Mouse (Mus musculus): ENCODE measurements at regions not wholly inside any gene's neighbourhood (a gene's known extent, or its start where the extent isn't known, plus 50 kb on each side); places are given as distances from the start of the nearest gene placed in this dataset.

- no peak for TF ChIP-seq GATA1 (IDR thresholded peaks at IDR 0.05; ENCODE audit: low read length)
Observed at GRCm38 (mm10) chr6:89248574-89248973, 113.8 kb downstream of the Plxna1 start.

GRCm38 (mm10) chr6:89249303-89249702, 113.1 kb downstream of the Plxna1 start:
- no peak for TF ChIP-seq GATA1 (IDR thresholded peaks at IDR 0.05; ENCODE audit: low read length)

- TF ChIP-seq GATA1 (IDR thresholded peaks at IDR 0.05; ENCODE audit: low read length), result no peak
Observed at GRCm38 (mm10) chr6:89251641-89252040, 110.8 kb downstream of the Plxna1 start.

- no peak for TF ChIP-seq GATA1 (IDR thresholded peaks at IDR 0.05; ENCODE audit: low read length)
Observed at GRCm38 (mm10) chr6:89256022-89256421, 106.4 kb downstream of the Plxna1 start.

- no peak for TF ChIP-seq GATA1 (IDR thresholded peaks at IDR 0.05; ENCODE audit: low read length)
Observed at GRCm38 (mm10) chr6:89256630-89257292, 105.7 kb downstream of the Plxna1 start.

- no peak for TF ChIP-seq GATA1 (IDR thresholded peaks at IDR 0.05; ENCODE audit: low read length)
Observed at GRCm38 (mm10) chr6:89257416-89257815, 105.0 kb downstream of the Plxna1 start.

GRCm38 (mm10) chr6:89258140-89258539, 104.3 kb downstream of the Plxna1 start:
- peak; percentile 34 for TF ChIP-seq GATA1 (IDR thresholded peaks at IDR 0.05; ENCODE audit: low read length)

GRCm38 (mm10) chr6:89259406-89259994, 102.9 kb downstream of the Plxna1 start:
- TF ChIP-seq GATA1 (IDR thresholded peaks at IDR 0.05; ENCODE audit: low read length), result no peak

- no peak for TF ChIP-seq GATA1 (IDR thresholded peaks at IDR 0.05; ENCODE audit: low read length)
Observed at GRCm38 (mm10) chr6:89262958-89263357, 99.5 kb downstream of the Plxna1 start.

GRCm38 (mm10) chr6:89265296-89265695, 97.1 kb downstream of the Plxna1 start:
- TF ChIP-seq GATA1 (IDR thresholded peaks at IDR 0.05; ENCODE audit: low read length), result no peak
